Mouse (Mus musculus): ENCODE data around the gene Syt1. TPM values are rescaled to one million over a fixed set of nuclear protein-coding genes. Genes with fewer than 3 reads are reported as not detected.

Gene Syt1
- total and polyA plus RNA-seq, 3 experiments: 0.31 to 0.50 TPM; not detected in 1

DNA sequence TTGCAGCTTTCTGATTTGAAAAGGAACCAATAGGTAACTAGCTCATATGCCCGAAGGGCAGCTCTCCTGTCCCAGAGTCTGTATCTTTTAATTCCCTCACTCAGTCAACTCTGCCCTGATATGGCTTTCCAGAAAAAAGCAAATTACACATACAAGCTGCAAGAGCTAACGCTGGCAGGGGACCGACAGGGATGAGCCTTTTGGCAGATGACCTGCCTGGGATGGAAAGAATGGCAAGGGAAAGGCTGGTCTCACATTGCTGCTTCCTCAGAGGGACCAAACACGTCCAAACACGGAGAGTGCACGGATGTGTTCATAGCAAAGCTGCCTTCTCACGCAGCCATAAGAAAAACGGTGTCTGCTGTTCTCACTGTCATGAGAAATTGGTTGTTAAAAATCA, 58.6 kb downstream of the Syt1 start:
- Histone ChIP-seq H3K9ac (ENCODE audit: low read depth, low read length) (no peak overlapping the region), H3K36me3 (ENCODE audit: control insufficient read depth, insufficient read depth, low read length) (no peaks in the 10 kb centered on the region), H3K27me3 (ENCODE audit: control insufficient read depth, insufficient read depth, low read length) (no peaks in the 10 kb centered on the region), H3K79me2 (replicated peaks; ENCODE audit: control insufficient read depth, insufficient read depth, low read length) (no peaks in the 10 kb centered on the region), H3K27ac (no peak overlapping the region), H3K4me3 (no peak overlapping the region), H3K4me1 (ENCODE audit: control insufficient read depth, insufficient read depth, low read length) (no peaks in the 10 kb centered on the region)
- intact Hi-C loops (cut with DNase I): no loop called here
- 72% methylated on average over 8 of the region's 8 CpGs for WGBS
- no peak for TF ChIP-seq CTCF (IDR thresholded peaks at IDR 0.05)
- no peak for TF ChIP-seq EP300 (IDR thresholded peaks at IDR 0.05; ENCODE audit: insufficient read depth, low read depth, low read length)
- TF ChIP-seq POLR2A (IDR thresholded peaks at IDR 0.05; ENCODE audit: insufficient read depth, low read depth, low read length): no peak
- DNase-seq: no peak

DNA sequence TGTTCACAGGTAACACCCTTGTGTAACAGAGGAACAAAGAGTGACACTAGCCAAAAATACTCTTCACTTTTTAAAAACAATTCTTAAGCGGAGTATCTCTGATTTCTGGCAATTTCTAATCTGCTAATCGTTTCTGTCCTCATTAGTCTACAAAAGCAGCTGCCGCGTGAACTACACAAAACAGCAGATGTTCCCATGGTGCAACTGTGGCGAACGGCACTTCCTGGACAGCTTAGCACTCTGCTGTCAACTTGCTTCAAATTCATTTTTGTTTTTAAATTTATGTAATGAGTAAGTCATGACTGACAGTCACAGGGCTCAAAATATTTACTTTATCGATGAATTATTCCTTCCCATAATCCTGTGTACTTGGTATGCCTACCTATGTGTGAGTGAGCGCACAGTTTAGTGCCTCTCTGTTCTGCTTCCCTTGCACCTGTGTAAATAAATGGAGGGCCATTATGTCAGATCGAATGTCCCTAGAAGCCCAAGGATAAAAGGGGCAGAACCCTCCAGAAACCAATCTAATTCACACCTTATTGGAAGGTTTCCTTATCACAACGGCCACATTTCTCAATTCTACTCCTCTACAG, 73.8 kb downstream of the Syt1 start:
- Histone ChIP-seq H3K79me2 (replicated peaks; ENCODE audit: control insufficient read depth, insufficient read depth, low read length) (no peaks in the 10 kb centered on the region), H3K27ac (no peak overlapping the region), H3K27me3 (ENCODE audit: control insufficient read depth, insufficient read depth, low read length) (no peaks in the 10 kb centered on the region), H3K4me3 (no peak overlapping the region), H3K4me1 (ENCODE audit: control insufficient read depth, insufficient read depth, low read length) (no peaks in the 10 kb centered on the region), H3K36me3 (ENCODE audit: control insufficient read depth, insufficient read depth, low read length) (no peaks in the 10 kb centered on the region), H3K9ac (ENCODE audit: low read depth, low read length) (no peak overlapping the region)
- no peak for DNase-seq
- intact Hi-C loops (cut with DNase I): no loop called here
- WGBS: 78% methylated on average over 10 of the region's 10 CpGs
- TF ChIP-seq CTCF (IDR thresholded peaks at IDR 0.05) (no peak), EP300 (IDR thresholded peaks at IDR 0.05; ENCODE audit: insufficient read depth, low read depth, low read length) (no peak), POLR2A (IDR thresholded peaks at IDR 0.05; ENCODE audit: insufficient read depth, low read depth, low read length) (no peak)

DNA sequence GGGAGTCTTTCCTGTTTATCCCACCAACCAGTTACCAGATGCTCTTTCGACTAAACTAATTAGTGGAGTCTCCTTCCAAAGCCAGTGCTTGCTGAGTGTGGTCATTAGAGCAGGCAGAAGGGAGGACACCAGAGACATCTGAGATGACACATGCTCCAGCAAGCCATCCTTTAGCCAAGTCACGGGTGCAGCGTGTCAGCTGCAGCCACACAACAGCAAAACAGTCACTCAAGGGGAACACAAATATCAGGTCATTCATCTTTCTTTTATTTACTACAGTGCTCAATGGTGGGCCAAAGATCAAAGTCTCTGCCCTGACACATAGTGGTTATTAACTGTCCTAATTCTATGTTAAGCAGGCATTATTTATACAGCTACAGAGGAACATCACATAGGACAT, 80.5 kb downstream of the Syt1 start:
- TF ChIP-seq CTCF (IDR thresholded peaks at IDR 0.05): no peak
- TF ChIP-seq POLR2A (IDR thresholded peaks at IDR 0.05; ENCODE audit: insufficient read depth, low read depth, low read length): no peak
- TF ChIP-seq EP300 (IDR thresholded peaks at IDR 0.05; ENCODE audit: insufficient read depth, low read depth, low read length): no peak
- intact Hi-C loops (cut with DNase I): no loop called here

DNA sequence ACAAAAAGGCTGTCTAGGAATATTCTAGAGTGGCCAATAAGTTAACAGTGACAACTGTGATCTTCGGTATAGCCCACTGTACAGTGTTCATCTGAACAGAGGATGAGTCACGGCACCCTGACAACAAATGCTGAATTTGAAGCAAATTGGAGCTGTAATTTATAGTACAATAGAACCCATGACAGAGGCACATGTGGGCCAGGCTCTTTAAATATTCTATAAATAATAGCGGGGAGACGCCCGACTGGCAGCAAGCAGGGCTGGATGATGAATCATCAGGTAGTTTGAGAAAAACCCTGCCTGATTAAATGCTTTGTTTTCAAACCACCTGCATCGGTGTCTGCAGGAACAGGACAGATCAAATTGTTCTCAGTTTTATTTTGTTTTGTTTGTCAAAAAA, 81.1 kb downstream of the Syt1 start:
- intact Hi-C loops (cut with DNase I): no loop called here
- H3K27me3 ChIP-seq (ENCODE audit: control insufficient read depth, insufficient read depth, low read length): no peaks in the 10 kb centered on the region
- no peak overlapping the region for H3K27ac ChIP-seq
- no peak overlapping the region for H3K4me3 ChIP-seq
- TF ChIP-seq EP300 (IDR thresholded peaks at IDR 0.05; ENCODE audit: insufficient read depth, low read depth, low read length) (no peak), CTCF (IDR thresholded peaks at IDR 0.05) (no peak), POLR2A (IDR thresholded peaks at IDR 0.05; ENCODE audit: insufficient read depth, low read depth, low read length) (no peak)
- H3K9ac ChIP-seq (ENCODE audit: low read depth, low read length): no peak overlapping the region
- no peak for DNase-seq
- H3K4me1 ChIP-seq (ENCODE audit: control insufficient read depth, insufficient read depth, low read length): no peaks in the 10 kb centered on the region
- 76% methylated on average over 6 of the region's 6 CpGs for WGBS
- H3K36me3 ChIP-seq (ENCODE audit: control insufficient read depth, insufficient read depth, low read length): no peaks in the 10 kb centered on the region
- H3K79me2 ChIP-seq (replicated peaks; ENCODE audit: control insufficient read depth, insufficient read depth, low read length): no peaks in the 10 kb centered on the region

More for the DNA sequence above, 80.5 kb downstream of the Syt1 start:
- Histone ChIP-seq H3K4me3 (no peak overlapping the region), H3K27me3 (ENCODE audit: control insufficient read depth, insufficient read depth, low read length) (no peaks in the 10 kb centered on the region), H3K79me2 (replicated peaks; ENCODE audit: control insufficient read depth, insufficient read depth, low read length) (no peaks in the 10 kb centered on the region), H3K4me1 (ENCODE audit: control insufficient read depth, insufficient read depth, low read length) (no peaks in the 10 kb centered on the region), H3K36me3 (ENCODE audit: control insufficient read depth, insufficient read depth, low read length) (no peaks in the 10 kb centered on the region), H3K27ac (no peak overlapping the region), H3K9ac (ENCODE audit: low read depth, low read length) (no peak overlapping the region)
- no peak for DNase-seq
- 86% methylated on average over 3 of the region's 3 CpGs for WGBS

DNA sequence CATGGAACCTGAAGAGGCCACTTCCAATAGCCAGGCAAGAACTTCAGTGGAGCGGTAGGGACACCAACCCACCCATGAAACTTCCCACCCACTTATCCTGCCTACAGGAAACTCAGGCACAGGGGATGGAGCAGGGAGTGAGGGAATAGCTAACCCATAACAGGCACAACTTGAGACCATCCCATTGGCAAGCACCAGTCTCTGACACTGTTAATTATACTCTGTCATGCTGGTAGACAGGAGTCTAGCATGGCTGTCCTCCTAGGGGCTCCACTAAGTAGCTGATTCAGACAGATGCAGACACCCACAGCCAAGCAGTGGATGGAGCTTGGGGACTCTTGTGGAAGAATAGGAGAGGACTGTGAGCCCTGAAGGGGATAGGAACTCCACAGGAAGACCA, 105.5 kb downstream of the Syt1 start:
- 100% methylated on average over 1 of the region's 1 CpGs for WGBS
- H3K79me2 ChIP-seq (replicated peaks; ENCODE audit: control insufficient read depth, insufficient read depth, low read length): no peaks in the 10 kb centered on the region
- DNase-seq: no peak
- no peak overlapping the region for H3K27ac ChIP-seq
- no peak overlapping the region for H3K9ac ChIP-seq (ENCODE audit: low read depth, low read length)
- H3K4me3 ChIP-seq: no peak overlapping the region
- intact Hi-C loops (cut with DNase I): no loop called here
- TF ChIP-seq EP300 (IDR thresholded peaks at IDR 0.05; ENCODE audit: insufficient read depth, low read depth, low read length) (no peak), CTCF (IDR thresholded peaks at IDR 0.05) (no peak), POLR2A (IDR thresholded peaks at IDR 0.05; ENCODE audit: insufficient read depth, low read depth, low read length) (no peak)
- no peaks in the 10 kb centered on the region for H3K27me3 ChIP-seq (ENCODE audit: control insufficient read depth, insufficient read depth, low read length)
- H3K36me3 ChIP-seq (ENCODE audit: control insufficient read depth, insufficient read depth, low read length): no peaks in the 10 kb centered on the region
- H3K4me1 ChIP-seq (ENCODE audit: control insufficient read depth, insufficient read depth, low read length): no peaks in the 10 kb centered on the region

DNA sequence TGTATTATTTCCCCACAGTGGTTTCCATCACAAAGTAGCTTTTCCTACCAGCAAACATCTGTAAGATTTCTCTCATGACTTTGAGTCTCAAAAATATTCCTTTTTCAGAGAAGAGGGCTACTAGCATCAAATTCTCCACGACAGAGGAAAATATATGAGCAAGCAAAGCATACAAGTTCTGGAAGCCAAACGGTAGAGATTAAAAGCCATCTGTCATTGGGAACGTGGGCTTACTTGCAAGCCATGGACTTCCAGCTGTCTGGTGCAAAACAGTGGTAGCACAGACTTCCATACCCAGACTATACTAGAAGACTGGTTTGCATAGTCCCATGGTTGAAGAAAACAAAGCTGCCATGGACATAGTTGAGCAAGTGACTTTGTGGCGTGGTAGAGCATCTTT, 106.4 kb downstream of the Syt1 start:
- Histone ChIP-seq H3K36me3 (ENCODE audit: control insufficient read depth, insufficient read depth, low read length) (no peaks in the 10 kb centered on the region), H3K27ac (no peak overlapping the region), H3K79me2 (replicated peaks; ENCODE audit: control insufficient read depth, insufficient read depth, low read length) (no peaks in the 10 kb centered on the region), H3K27me3 (ENCODE audit: control insufficient read depth, insufficient read depth, low read length) (no peaks in the 10 kb centered on the region), H3K9ac (ENCODE audit: low read depth, low read length) (no peak overlapping the region), H3K4me3 (no peak overlapping the region), H3K4me1 (ENCODE audit: control insufficient read depth, insufficient read depth, low read length) (no peaks in the 10 kb centered on the region)
- WGBS: 69% methylated on average over 4 of the region's 4 CpGs
- DNase-seq: no peak
- intact Hi-C loops (cut with DNase I): no loop called here
- TF ChIP-seq CTCF (IDR thresholded peaks at IDR 0.05) (no peak), POLR2A (IDR thresholded peaks at IDR 0.05; ENCODE audit: insufficient read depth, low read depth, low read length) (no peak), EP300 (IDR thresholded peaks at IDR 0.05; ENCODE audit: insufficient read depth, low read depth, low read length) (no peak)
